ENCODE assay signal across 10 mouse cellular contexts in the genomic region with DNA sequence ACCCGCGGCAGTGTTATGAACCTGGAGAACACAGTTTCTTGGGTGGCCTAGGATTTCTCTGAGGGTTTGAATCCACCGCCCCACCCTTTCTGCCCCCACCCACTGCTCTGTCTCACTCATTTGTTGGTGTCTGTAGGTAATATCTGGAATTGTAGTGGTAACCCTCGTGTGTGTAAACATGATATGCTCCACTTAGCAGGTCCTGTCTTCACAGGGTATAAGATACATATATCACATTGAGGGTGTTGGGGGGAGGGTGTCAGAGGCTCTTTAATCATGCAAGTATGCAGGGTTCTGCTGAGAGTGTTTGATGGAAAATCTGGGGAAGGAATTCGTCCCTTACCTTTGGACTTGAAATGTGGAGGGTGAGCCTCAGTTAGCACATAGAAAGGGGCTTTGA.
A peak's percentile ranks its signal among the peaks of the same experiment; 100 is the strongest.
DNase-seq lines count a peak whose midpoint lies in the region; ATAC-seq and TF ChIP-seq lines count a peak whose summit lies in the region.
"Had no signal": no experiment of that assay in that cellular context is flagged by ENCODE, and none has a peak within 500 bp of the region (broad histone marks: within the 10 kb centered on the region; RNA-seq: fewer than 3 reads in every experiment).

No protein-coding gene starts in this region.

- WGBS in heart, embryonic 12.5 days = 33% methylated on average over 5 of the region's 5 CpGs
- WGBS in lung, embryonic 14.5 days = 20% methylated on average over 5 of the region's 5 CpGs
- 22% methylated on average over 5 of the region's 5 CpGs for WGBS in embryonic facial prominence, embryonic 15.5 days
- WGBS in limb, embryonic 13.5 days = 26% methylated on average over 5 of the region's 5 CpGs

- no peaks in the 10 kb centered on the region; the same call in 1 of the 2 replicates for H3K27me3 ChIP-seq in heart, embryonic 12.5 days (replicated peaks)
- H3K27me3 ChIP-seq in lung, embryonic 14.5 days (ENCODE audit: insufficient read depth, low read length) = peaks cover 2% of the 10 kb centered on the region; the same call in 1 of the 2 replicates
- no peaks in the 10 kb centered on the region for H3K27me3 ChIP-seq in embryonic facial prominence, embryonic 15.5 days
- H3K27me3 ChIP-seq in limb, embryonic 13.5 days = no peaks in the 10 kb centered on the region; the same call in 1 of the 2 replicates

- H3K36me3 ChIP-seq in heart, embryonic 12.5 days = no peaks in the 10 kb centered on the region
- no peaks in the 10 kb centered on the region for H3K36me3 ChIP-seq in lung, embryonic 14.5 days (ENCODE audit: insufficient read depth)
- H3K36me3 ChIP-seq in embryonic facial prominence, embryonic 15.5 days = no peaks in the 10 kb centered on the region
- no peaks in the 10 kb centered on the region for H3K36me3 ChIP-seq in limb, embryonic 13.5 days

- 0 out of 2 replicates have a peak, but pooled peaks cover 3% of the 10 kb centered on the region for H3K4me1 ChIP-seq in heart, embryonic 12.5 days (replicated peaks)
- H3K4me1 ChIP-seq in lung, embryonic 14.5 days (ENCODE audit: insufficient read depth) = no peaks in the 10 kb centered on the region
- H3K4me1 ChIP-seq in embryonic facial prominence, embryonic 15.5 days = peaks cover 11% of the 10 kb centered on the region; the same call in 1 of the 2 replicates
- peaks cover 24% of the 10 kb centered on the region for H3K4me1 ChIP-seq in limb, embryonic 13.5 days

- H3K9ac ChIP-seq in heart, embryonic 12.5 days = no peak overlapping the region
- no peak overlapping the region for H3K9ac ChIP-seq in lung, embryonic 14.5 days
- H3K9ac ChIP-seq in embryonic facial prominence, embryonic 15.5 days = no peak overlapping the region
- no peak overlapping the region for H3K9ac ChIP-seq in limb, embryonic 13.5 days
- H3K9ac ChIP-seq: forebrain, postnatal 0 days had no signal

- 0 out of 2 replicates have a peak overlapping the region, but pooled peaks have one; percentile 22 for H3K4me3 ChIP-seq in heart, embryonic 12.5 days
- no peak overlapping the region for H3K4me3 ChIP-seq in lung, embryonic 14.5 days (ENCODE audit: low read depth, low read length)
- peak overlapping the region; percentile 32; the same call in 1 of the 2 replicates for H3K4me3 ChIP-seq in embryonic facial prominence, embryonic 15.5 days (replicated peaks)
- peak overlapping the region; percentile 27 for H3K4me3 ChIP-seq in limb, embryonic 13.5 days
- H3K4me3 ChIP-seq: myocyte had no signal

- no peak for ATAC-seq in heart, embryonic 12.5 days (ENCODE audit: insufficient number of reproducible peaks, low FRiP score)
- no peak for ATAC-seq in lung, embryonic 14.5 days (ENCODE audit: insufficient read depth)
- no peak for ATAC-seq in embryonic facial prominence, embryonic 15.5 days (ENCODE audit: insufficient number of reproducible peaks, low FRiP score, low TSS enrichment, low read depth)
- ATAC-seq in limb, embryonic 13.5 days (ENCODE audit: low FRiP score, low read depth) = no peak
- ATAC-seq: forebrain, postnatal 0 days had no signal

- peak overlapping the region; percentile 60 for H3K4me2 ChIP-seq in heart, embryonic 12.5 days
- H3K4me2 ChIP-seq in lung, embryonic 14.5 days = peak overlapping the region; percentile 54
- H3K4me2 ChIP-seq in embryonic facial prominence, embryonic 15.5 days (replicated peaks) = peak overlapping the region; percentile 58
- H3K4me2 ChIP-seq in limb, embryonic 13.5 days (replicated peaks) = peak overlapping the region; percentile 58

- no peak for DNase-seq in heart, adult 11 months
- no peak for DNase-seq in lung, embryonic 14.5 days
- no peak for DNase-seq in lung, postnatal 36 days
- DNase-seq in ovary, adult 18-20 months (ENCODE audit: low spot score) = no peak
- no peak for DNase-seq in cerebellum, adult 9-10 months
- DNase-seq: forebrain, postnatal 0 days had no signal

- TF ChIP-seq CTCF in lung, embryonic 14.5 days (IDR thresholded peaks at IDR 0.05; ENCODE audit: low read depth) = no peak

- no peak overlapping the region for H3K27ac ChIP-seq in heart, embryonic 12.5 days (ENCODE audit: poor library complexity, severe bottlenecking)
- H3K27ac ChIP-seq in lung, embryonic 14.5 days (ENCODE audit: low read depth) = no peak overlapping the region
- no peak overlapping the region for H3K27ac ChIP-seq in embryonic facial prominence, embryonic 15.5 days (replicated peaks)
- H3K27ac ChIP-seq in limb, embryonic 13.5 days = no peak overlapping the region

- no peaks in the 10 kb centered on the region for H3K9me3 ChIP-seq in heart, embryonic 12.5 days (replicated peaks)
- H3K9me3 ChIP-seq in lung, embryonic 14.5 days (ENCODE audit: low read depth, low read length) = no peaks in the 10 kb centered on the region
- H3K9me3 ChIP-seq in embryonic facial prominence, embryonic 15.5 days (replicated peaks) = no peaks in the 10 kb centered on the region
- no peaks in the 10 kb centered on the region for H3K9me3 ChIP-seq in limb, embryonic 13.5 days
